Mouse (Mus musculus): ENCODE data around the gene Skida1. TPM values are rescaled to one million over a fixed set of nuclear protein-coding genes. Genes with fewer than 3 reads are reported as not detected.

The Skida1 gene
- polyA plus RNA-seq, 1 experiment from 2014 or later: 6.0 TPM

GRCm38 (mm10) chr2:18019122-18019521, 29.7 kb downstream of the Skida1 start:
- no peak overlapping the region for H3K27ac ChIP-seq (ENCODE audit: low read depth, low read length)
- no peaks in the 10 kb centered on the region for H3K9me3 ChIP-seq (replicated peaks; ENCODE audit: control insufficient read depth, low read length)
- H3K4me2 ChIP-seq: no peak overlapping the region
- H3K4me3 ChIP-seq (ENCODE audit: low read depth, low read length): no peak overlapping the region
- no peaks in the 10 kb centered on the region for H3K4me1 ChIP-seq (ENCODE audit: control insufficient read depth, insufficient read depth, low read length)
- 76% methylated on average over 1 of the region's 1 CpGs for WGBS (ENCODE audit: insufficient replicate concordance)
- H3K27me3 ChIP-seq (ENCODE audit: control insufficient read depth, insufficient read depth, low read length): no peaks in the 10 kb centered on the region
- no peaks in the 10 kb centered on the region for H3K36me3 ChIP-seq (ENCODE audit: control insufficient read depth, insufficient read depth, low read length)
- H3K9ac ChIP-seq (ENCODE audit: low read depth, low read length): no peak overlapping the region
- no peak for ATAC-seq (replicated peaks; ENCODE audit: insufficient number of reproducible peaks, low FRiP score, low TSS enrichment)

- no peaks in the 10 kb centered on the region for H3K4me1 ChIP-seq (ENCODE audit: control insufficient read depth, insufficient read depth, low read length)
- ATAC-seq (replicated peaks; ENCODE audit: insufficient number of reproducible peaks, low FRiP score, low TSS enrichment): no peak
- H3K36me3 ChIP-seq (ENCODE audit: control insufficient read depth, insufficient read depth, low read length): no peaks in the 10 kb centered on the region
- H3K4me3 ChIP-seq (ENCODE audit: low read depth, low read length): no peak overlapping the region
- H3K27me3 ChIP-seq (ENCODE audit: control insufficient read depth, insufficient read depth, low read length): no peaks in the 10 kb centered on the region
- no peak overlapping the region for H3K27ac ChIP-seq (ENCODE audit: low read depth, low read length)
- no peaks in the 10 kb centered on the region for H3K9me3 ChIP-seq (replicated peaks; ENCODE audit: control insufficient read depth, low read length)
- 88% methylated on average over 6 of the region's 6 CpGs for WGBS (ENCODE audit: insufficient replicate concordance)
- no peak overlapping the region for H3K9ac ChIP-seq (ENCODE audit: low read depth, low read length)
- no peak overlapping the region for H3K4me2 ChIP-seq
Measured at GRCm38 (mm10) chr2:18017321-18017720, 31.5 kb downstream of the Skida1 start.

- 84% methylated on average over 1 of the region's 1 CpGs for WGBS (ENCODE audit: insufficient replicate concordance)
- no peaks in the 10 kb centered on the region for H3K27me3 ChIP-seq (ENCODE audit: control insufficient read depth, insufficient read depth, low read length)
Measured at GRCm38 (mm10) chr2:18016639-18017038, 32.2 kb downstream of the Skida1 start.

GRCm38 (mm10) chr2:18015581-18015980, 33.3 kb downstream of the Skida1 start:
- H3K4me1 ChIP-seq (ENCODE audit: control insufficient read depth, insufficient read depth, low read length): no peaks in the 10 kb centered on the region
- no peak overlapping the region for H3K9ac ChIP-seq (ENCODE audit: low read depth, low read length)
- no peak overlapping the region for H3K4me3 ChIP-seq (ENCODE audit: low read depth, low read length)
- H3K27me3 ChIP-seq (ENCODE audit: control insufficient read depth, insufficient read depth, low read length): no peaks in the 10 kb centered on the region
- WGBS (ENCODE audit: insufficient replicate concordance): 61% methylated on average over 3 of the region's 3 CpGs
- no peak for ATAC-seq (replicated peaks; ENCODE audit: insufficient number of reproducible peaks, low FRiP score, low TSS enrichment)
- H3K4me2 ChIP-seq: no peak overlapping the region
- H3K9me3 ChIP-seq (replicated peaks; ENCODE audit: control insufficient read depth, low read length): no peaks in the 10 kb centered on the region
- no peak overlapping the region for H3K27ac ChIP-seq (ENCODE audit: low read depth, low read length)
- no peaks in the 10 kb centered on the region for H3K36me3 ChIP-seq (ENCODE audit: control insufficient read depth, insufficient read depth, low read length)

More at GRCm38 (mm10) chr2:18016639-18017038, 32.2 kb downstream of the Skida1 start:
- Histone ChIP-seq H3K4me1 (ENCODE audit: control insufficient read depth, insufficient read depth, low read length) (no peaks in the 10 kb centered on the region), H3K27ac (ENCODE audit: low read depth, low read length) (no peak overlapping the region), H3K4me2 (no peak overlapping the region), H3K9ac (ENCODE audit: low read depth, low read length) (no peak overlapping the region), H3K4me3 (ENCODE audit: low read depth, low read length) (no peak overlapping the region), H3K36me3 (ENCODE audit: control insufficient read depth, insufficient read depth, low read length) (no peaks in the 10 kb centered on the region), H3K9me3 (replicated peaks; ENCODE audit: control insufficient read depth, low read length) (no peaks in the 10 kb centered on the region)
- no peak for ATAC-seq (replicated peaks; ENCODE audit: insufficient number of reproducible peaks, low FRiP score, low TSS enrichment)

- H3K4me3 ChIP-seq (ENCODE audit: low read depth, low read length): no peak overlapping the region
- no peaks in the 10 kb centered on the region for H3K27me3 ChIP-seq (ENCODE audit: control insufficient read depth, insufficient read depth, low read length)
- ATAC-seq (replicated peaks; ENCODE audit: insufficient number of reproducible peaks, low FRiP score, low TSS enrichment): no peak
- no peaks in the 10 kb centered on the region for H3K9me3 ChIP-seq (replicated peaks; ENCODE audit: control insufficient read depth, low read length)
- H3K4me1 ChIP-seq (ENCODE audit: control insufficient read depth, insufficient read depth, low read length): no peaks in the 10 kb centered on the region
- H3K36me3 ChIP-seq (ENCODE audit: control insufficient read depth, insufficient read depth, low read length): no peaks in the 10 kb centered on the region
- H3K27ac ChIP-seq (ENCODE audit: low read depth, low read length): no peak overlapping the region
- H3K9ac ChIP-seq (ENCODE audit: low read depth, low read length): no peak overlapping the region
- H3K4me2 ChIP-seq: no peak overlapping the region
- WGBS (ENCODE audit: insufficient replicate concordance): 58% methylated on average over 3 of the region's 3 CpGs
Measured at GRCm38 (mm10) chr2:18012866-18013265, 36.0 kb downstream of the Skida1 start.

GRCm38 (mm10) chr2:18011226-18011625, 37.6 kb downstream of the Skida1 start:
- no peak overlapping the region for H3K9ac ChIP-seq (ENCODE audit: low read depth, low read length)
- H3K36me3 ChIP-seq (ENCODE audit: control insufficient read depth, insufficient read depth, low read length): no peaks in the 10 kb centered on the region
- no peaks in the 10 kb centered on the region for H3K27me3 ChIP-seq (ENCODE audit: control insufficient read depth, insufficient read depth, low read length)
- no peak overlapping the region for H3K27ac ChIP-seq (ENCODE audit: low read depth, low read length)
- no peaks in the 10 kb centered on the region for H3K9me3 ChIP-seq (replicated peaks; ENCODE audit: control insufficient read depth, low read length)
- no peak overlapping the region for H3K4me3 ChIP-seq (ENCODE audit: low read depth, low read length)
- 83% methylated on average over 6 of the region's 6 CpGs for WGBS (ENCODE audit: insufficient replicate concordance)
- no peak overlapping the region for H3K4me2 ChIP-seq
- H3K4me1 ChIP-seq (ENCODE audit: control insufficient read depth, insufficient read depth, low read length): no peaks in the 10 kb centered on the region
- no peak for ATAC-seq (replicated peaks; ENCODE audit: insufficient number of reproducible peaks, low FRiP score, low TSS enrichment)

GRCm38 (mm10) chr2:18005137-18005536, 43.7 kb downstream of the Skida1 start:
- H3K4me3 ChIP-seq (ENCODE audit: low read depth, low read length): no peak overlapping the region
- no peaks in the 10 kb centered on the region for H3K36me3 ChIP-seq (ENCODE audit: control insufficient read depth, insufficient read depth, low read length)
- no peak overlapping the region for H3K27ac ChIP-seq (ENCODE audit: low read depth, low read length)
- 25% methylated on average over 8 of the region's 8 CpGs for WGBS (ENCODE audit: insufficient replicate concordance)
- H3K27me3 ChIP-seq (ENCODE audit: control insufficient read depth, insufficient read depth, low read length): no peaks in the 10 kb centered on the region
- no peak overlapping the region for H3K9ac ChIP-seq (ENCODE audit: low read depth, low read length)
- no peaks in the 10 kb centered on the region for H3K9me3 ChIP-seq (replicated peaks; ENCODE audit: control insufficient read depth, low read length)
- H3K4me1 ChIP-seq (ENCODE audit: control insufficient read depth, insufficient read depth, low read length): no peaks in the 10 kb centered on the region
- no peak for ATAC-seq (replicated peaks; ENCODE audit: insufficient number of reproducible peaks, low FRiP score, low TSS enrichment)
- peak overlapping the region; percentile 28 for H3K4me2 ChIP-seq

- H3K4me3 ChIP-seq (ENCODE audit: low read depth, low read length): no peak overlapping the region
- H3K36me3 ChIP-seq (ENCODE audit: control insufficient read depth, insufficient read depth, low read length): no peaks in the 10 kb centered on the region
- no peaks in the 10 kb centered on the region for H3K9me3 ChIP-seq (replicated peaks; ENCODE audit: control insufficient read depth, low read length)
- no peak overlapping the region for H3K4me2 ChIP-seq
- WGBS (ENCODE audit: insufficient replicate concordance): 81% methylated on average over 4 of the region's 4 CpGs
- H3K4me1 ChIP-seq (ENCODE audit: control insufficient read depth, insufficient read depth, low read length): no peaks in the 10 kb centered on the region
- no peak overlapping the region for H3K27ac ChIP-seq (ENCODE audit: low read depth, low read length)
- no peaks in the 10 kb centered on the region for H3K27me3 ChIP-seq (ENCODE audit: control insufficient read depth, insufficient read depth, low read length)
- H3K9ac ChIP-seq (ENCODE audit: low read depth, low read length): no peak overlapping the region
- no peak for ATAC-seq (replicated peaks; ENCODE audit: insufficient number of reproducible peaks, low FRiP score, low TSS enrichment)
Measured at GRCm38 (mm10) chr2:18004286-18004685, 44.6 kb downstream of the Skida1 start.

GRCm38 (mm10) chr2:18002306-18002705, 46.5 kb downstream of the Skida1 start:
- Histone ChIP-seq H3K4me1 (ENCODE audit: control insufficient read depth, insufficient read depth, low read length) (no peaks in the 10 kb centered on the region), H3K27ac (ENCODE audit: low read depth, low read length) (no peak overlapping the region), H3K36me3 (ENCODE audit: control insufficient read depth, insufficient read depth, low read length) (no peaks in the 10 kb centered on the region), H3K4me2 (no peak overlapping the region), H3K9ac (ENCODE audit: low read depth, low read length) (no peak overlapping the region), H3K9me3 (replicated peaks; ENCODE audit: control insufficient read depth, low read length) (no peaks in the 10 kb centered on the region), H3K27me3 (ENCODE audit: control insufficient read depth, insufficient read depth, low read length) (no peaks in the 10 kb centered on the region), H3K4me3 (ENCODE audit: low read depth, low read length) (no peak overlapping the region)
- ATAC-seq (replicated peaks; ENCODE audit: insufficient number of reproducible peaks, low FRiP score, low TSS enrichment): no peak
- WGBS (ENCODE audit: insufficient replicate concordance): 88% methylated on average over 3 of the region's 3 CpGs
